Mouse (Mus musculus): ENCODE measurements around the gene Cacna1b.

Gene Cacna1b

DNA sequence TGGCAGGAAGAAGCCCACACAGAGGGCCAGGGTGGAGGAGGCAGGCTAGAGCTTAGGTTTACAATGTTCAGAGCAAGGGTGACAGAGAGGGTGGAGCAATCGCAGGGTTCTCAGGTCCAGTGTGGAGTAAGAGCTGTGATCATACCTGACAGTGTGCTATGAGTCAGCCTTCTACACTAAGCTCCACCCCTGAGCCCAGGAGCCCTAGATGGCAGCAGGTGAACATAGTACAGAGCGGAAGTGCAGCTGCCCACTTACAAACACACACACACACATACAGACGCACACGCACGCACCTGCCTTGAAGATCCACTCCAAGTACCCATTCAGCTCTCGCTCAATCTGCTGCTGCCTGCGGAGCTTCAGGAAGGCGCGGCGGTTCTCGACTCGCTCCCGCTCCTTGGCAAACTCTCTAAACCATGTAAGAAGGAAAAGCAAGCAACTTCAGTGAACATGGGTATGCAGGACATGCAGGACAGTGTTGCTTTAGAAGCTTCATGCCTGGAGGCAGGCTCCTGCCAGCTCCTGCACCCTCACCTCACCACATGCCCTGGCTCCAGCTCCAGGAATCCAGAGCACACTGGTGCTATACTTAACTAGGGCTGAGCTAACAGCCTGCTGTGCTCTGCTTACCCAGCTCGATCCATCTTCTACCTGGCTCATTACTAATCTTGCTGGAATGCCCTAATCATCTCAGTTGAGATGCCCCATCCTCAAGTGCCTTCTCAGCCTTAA is 43.1 kb downstream of the Cacna1b start:
- in situ Hi-C loops (cut with MboI, MseI) = no loop called here

DNA sequence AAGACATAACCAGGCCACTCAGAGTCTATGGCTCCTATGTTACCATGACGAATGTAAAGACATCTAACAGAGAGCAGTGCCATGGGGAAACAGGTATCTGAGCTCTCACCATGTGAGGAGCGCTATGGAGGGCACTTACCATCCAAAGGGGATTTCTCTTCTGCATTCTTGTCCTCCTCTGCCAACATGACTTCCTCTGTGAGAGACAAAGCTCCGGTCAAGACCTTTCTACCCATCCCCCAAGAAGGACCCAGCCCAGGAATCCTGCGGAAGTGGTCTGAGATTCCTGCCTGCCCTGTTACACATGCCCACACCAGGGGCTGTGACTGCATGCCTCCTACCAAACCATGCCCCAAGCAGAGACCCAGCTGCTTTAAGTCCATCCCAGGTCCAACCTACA is 44.0 kb downstream of the Cacna1b start:
- in situ Hi-C loops (cut with MboI, MseI) = no loop called here

DNA sequence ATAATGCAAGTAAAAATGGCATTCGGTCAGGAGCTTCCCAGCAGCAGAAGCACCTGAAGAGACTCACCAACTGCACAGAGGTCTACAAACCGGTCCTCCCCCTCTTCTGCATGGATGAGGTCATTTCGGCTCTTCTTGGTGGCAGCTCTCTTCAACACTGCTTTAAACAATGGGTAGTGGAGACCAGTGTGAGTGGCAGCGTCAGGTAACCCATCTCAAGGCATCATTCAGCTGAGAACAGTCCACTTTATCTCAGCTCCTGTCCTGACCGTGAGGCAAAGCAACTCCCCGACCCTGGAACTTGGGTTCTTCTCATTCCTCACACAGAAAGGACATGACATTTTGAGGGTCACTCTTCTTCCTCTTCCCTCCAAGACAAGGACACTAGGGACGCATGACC is 45.0 kb downstream of the Cacna1b start:
- in situ Hi-C loops (cut with MboI, MseI) = no loop called here

DNA sequence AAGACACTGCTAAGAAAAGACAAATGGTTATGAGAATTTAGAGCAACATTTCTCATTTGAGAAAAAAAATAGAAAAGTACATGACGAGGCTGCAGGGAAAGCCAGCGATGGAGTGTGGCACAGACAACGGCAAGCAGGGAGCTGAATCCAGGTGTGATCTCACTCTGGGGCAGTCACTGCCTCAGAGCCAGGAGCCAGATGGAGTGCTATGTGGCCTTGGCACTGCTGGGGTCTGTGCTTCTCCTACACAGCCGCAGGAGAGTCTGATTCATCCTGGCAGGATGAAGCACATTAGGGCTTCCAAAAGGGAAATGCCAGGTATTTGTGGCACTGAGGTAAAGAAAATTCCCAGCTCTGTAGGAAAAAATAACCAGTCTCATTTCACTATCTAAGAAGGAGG is 45.5 kb downstream of the Cacna1b start:
- in situ Hi-C loops (cut with MboI, MseI) = no loop called here

DNA sequence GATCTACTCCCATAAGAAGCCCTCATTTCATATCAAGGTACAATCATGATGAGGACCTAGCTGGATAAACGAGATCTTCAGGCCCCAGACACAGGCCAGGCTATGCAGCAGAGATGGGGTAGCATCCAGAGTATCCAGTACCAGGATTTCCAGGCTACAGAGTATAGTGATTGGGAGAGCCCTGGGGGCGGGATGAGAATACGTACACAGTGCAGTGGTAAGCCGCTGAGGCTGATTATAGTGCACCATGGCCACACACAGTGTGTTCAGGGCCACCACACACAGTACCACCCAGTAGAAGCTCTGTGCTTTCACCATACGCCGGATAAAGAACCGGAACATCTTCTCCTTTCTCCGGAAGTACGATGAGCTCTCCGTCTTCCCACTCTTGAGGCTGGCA is 57.0 kb downstream of the Cacna1b start:
- in situ Hi-C loops (cut with MboI, MseI) = no loop called here

DNA sequence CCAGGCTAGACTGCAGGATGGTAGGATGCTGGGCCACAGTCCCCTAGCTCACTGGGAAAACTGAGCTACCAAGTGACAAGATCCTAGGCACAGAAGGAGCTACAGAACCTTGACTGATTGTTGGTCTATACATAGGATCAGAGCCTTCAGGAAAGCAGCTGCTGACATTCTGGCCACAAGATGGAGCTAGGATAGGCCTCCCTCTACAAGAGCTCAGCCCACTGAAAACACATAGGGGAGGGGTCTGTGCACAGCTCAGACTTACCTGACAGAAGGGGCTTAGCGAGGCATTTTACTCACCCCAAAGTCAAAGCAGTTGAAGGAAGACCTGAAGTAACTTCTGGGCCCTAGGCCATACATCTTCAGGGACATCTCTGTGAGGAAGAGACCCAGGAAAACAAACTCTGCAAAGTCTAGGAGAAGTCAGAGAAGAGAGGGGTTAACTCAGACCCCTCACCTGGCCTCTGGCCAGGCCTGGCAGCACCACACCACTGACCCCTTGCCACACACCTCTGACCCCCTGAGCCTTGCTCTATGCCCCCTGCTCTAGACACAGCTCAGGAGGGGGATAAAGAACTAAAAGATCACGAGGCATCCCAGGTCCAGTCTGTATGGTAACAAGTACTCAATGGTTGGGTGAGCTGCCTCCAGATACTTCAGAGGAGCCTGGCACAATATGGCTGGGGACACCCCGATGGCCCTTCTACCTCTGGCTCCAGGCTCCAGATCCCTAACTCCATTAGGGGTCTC is 60.6 kb downstream of the Cacna1b start:
- in situ Hi-C loops (cut with MboI, MseI) = no loop called here

DNA sequence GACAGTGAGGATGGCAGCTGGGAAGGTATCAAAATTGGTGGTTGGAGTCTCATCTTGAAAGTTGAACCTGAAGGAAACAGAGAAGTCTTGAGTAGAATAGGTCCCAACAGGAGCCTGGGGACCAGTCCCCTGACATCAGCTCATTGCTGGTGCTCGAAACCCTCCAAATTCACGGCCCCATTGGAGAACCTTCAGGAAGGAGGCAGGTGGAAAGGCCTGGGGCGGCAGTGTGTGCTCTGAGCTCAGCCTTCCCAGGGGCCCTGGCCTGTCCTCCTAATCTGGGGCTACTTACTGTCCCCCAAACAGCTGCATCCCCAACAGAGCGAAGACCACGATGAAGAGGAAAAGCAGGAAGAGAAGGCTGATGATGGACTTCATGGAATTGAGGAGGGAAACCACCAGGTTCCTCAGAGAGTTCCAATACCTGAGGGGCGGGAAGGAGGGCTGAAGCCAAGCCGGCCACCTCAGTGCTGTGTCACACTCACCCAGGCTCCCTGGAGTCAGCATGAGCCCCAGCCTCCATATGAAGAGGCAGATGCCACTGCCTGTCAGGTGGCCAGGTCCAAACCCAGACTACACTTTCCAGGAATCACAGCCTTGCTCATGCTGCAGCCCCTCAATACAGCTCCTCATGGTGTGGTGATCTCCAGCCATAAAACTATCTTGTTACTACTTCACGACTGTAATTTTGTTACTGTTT is 65.5 kb downstream of the Cacna1b start:
- in situ Hi-C loops (cut with MboI, MseI) = no loop called here

DNA sequence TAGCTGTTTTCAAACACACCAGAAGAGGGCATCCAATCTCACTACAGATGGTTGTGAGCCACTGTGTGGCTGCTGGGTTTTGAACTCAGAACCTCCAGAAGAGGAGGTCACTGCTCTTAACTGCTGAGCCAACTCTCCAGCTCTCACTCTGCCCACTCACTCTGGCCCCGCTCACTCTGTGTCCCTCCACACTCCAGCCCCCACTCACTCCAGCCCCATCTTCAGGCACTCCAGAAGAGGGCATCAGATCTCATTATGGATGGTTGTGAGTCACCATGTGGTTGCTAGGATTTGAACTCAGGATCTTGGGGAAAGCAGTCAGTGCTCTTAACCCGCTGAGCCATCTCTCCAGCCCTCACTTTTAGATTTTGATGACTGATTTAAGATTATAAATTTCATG is 70.6 kb downstream of the Cacna1b start:
- in situ Hi-C loops (cut with MboI, MseI) = no loop called here

DNA sequence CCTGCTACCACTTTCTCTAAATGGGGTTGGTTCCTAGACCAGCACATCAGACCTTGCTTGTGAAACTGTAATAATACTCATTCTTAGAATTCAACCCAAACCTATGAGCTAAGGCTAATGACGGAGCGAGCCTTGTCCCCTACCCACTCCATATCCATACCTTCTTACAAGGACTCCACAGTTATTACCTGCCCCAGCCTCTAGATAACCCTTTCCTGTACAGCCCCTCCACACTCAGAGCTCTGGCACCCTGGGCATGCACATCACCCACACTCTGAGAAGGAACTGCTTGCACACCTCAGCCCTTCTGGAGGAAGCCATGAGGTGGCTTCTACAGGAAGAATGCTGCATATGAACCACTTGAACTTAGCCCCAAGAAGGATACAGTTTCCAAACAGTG is 72.6 kb downstream of the Cacna1b start:
- in situ Hi-C loops (cut with MboI, MseI) = no loop called here

DNA sequence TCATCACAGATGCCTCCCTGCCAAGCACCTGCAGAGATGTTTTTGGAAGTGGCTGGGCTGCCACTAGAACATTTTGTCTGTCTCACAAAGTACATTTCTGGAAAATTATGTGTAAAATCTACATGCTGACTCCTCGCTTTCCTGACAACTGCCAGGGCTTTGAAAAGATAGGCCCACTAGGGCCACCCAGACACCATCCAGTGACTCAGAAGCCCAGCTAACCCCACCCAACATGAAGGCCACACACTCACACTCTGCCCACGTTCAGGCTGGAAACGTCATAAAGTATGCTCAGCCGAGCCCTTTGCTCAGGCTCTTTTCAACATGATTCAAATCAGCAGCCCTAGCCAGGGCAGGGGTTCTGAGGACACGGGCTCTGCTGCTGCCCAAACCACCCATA is 77.6 kb downstream of the Cacna1b start:
- in situ Hi-C loops (cut with MboI, MseI) = no loop called here

DNA sequence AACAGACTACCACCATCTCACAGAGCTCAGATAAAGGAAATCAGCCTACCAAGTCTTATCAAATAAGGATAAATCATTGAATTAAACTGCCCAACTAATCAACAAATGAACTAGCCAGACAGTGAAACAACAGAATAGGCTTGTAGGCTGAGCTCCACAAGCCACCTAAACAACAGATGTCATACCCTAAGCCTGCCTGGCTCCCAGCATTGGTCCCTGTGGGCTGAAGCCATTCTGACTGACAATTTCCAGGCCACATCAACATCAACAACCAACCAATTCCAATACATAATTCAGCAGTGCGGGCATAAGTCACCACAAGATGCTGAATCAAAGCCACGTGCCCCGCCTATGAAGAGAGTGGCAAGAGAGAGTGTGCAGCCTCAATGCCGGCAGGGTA is 78.2 kb downstream of the Cacna1b start:
- in situ Hi-C loops (cut with MboI, MseI) = no loop called here

DNA sequence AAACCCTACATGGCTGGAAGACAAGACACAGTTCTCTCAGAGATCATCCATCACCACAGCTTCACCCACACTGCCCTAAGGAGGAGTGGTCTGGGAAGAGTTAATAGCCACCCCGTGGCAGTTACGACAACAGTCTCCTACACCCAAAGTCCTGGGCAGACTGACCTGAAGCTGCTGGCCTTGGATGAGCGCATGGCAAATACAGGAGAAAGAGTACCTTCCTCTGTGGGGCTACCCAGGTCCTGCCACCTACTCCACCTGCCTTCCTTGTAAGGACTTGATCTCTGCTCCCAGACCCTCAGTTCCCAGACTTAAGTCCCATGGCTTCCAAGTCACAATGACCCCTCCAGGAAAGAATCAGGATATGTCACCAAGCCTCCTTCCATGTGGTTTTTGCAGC is 79.7 kb downstream of the Cacna1b start:
- in situ Hi-C loops (cut with MboI, MseI) = no loop called here

DNA sequence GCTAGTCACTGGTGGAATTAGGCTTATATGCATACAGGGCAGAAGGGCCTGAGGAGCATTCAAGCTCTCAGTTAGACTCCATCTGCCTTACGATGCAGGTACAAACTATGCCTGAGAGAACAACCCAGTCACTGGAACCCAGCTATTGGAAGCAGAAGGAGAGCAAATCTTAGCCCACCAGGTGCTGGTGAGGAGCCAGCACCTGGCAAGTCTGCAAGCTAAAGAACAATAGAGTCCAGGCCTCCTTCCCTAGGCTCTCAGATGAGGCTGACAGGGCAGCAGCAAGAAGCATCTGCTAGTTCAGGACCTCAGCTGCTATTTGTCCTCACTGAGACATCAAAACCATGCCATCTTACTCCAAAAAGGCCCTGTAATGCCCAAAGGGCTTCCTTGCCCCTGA is 82.2 kb downstream of the Cacna1b start:
- in situ Hi-C loops (cut with MboI, MseI) = no loop called here

DNA sequence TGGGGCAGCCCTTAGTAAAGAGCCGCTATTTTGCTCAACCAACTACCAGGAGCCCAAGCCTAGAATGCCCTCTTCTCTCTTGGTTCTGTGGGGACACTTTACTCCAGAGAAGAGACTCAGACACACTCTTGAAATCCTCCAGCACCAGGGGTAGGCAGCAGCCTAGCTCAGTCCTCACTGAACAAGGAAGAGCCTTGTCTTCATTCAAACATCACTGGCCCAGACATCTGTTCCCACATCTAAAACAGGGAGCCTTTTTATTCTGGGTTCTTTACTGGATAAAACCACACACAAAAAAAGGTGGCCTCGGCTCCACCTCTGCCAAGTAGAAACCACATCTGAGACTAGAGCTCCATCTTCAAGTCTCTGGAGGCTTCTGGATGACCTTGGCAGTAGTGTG is 82.8 kb downstream of the Cacna1b start:
- in situ Hi-C loops (cut with MboI, MseI) = no loop called here

DNA sequence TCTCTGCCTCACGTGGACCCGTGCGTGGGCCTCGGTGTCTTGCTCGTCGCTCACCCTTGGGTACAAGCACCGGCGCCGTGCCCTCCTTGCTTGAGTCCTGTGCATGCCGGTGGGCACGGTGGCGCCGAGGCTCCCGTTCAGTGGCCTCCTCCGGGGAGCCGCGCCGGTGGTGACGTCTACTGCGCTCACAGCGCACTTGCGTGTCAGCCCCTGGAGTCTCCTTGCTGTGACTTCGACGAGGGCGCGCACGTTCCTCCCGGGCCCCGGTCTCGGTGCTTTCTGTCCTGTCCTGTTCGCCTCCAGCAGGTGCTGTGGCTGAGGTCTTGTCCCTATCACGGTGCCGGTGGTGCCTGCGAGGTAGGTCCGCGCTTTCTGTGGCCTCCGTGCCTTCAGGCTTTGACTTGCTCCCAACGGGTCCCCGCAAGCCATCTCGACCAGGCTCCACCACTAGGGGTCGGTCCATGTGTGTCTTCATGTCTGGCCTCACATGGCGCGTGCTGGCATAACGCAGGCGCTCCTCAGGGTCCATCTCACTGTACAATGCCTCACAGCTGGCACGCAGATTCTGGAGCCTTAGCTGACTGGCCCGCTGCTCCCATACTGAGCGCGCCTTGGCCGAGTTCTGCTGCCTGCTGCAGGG is 83.8 kb downstream of the Cacna1b start:
- in situ Hi-C loops (cut with MboI, MseI) = no loop called here

DNA sequence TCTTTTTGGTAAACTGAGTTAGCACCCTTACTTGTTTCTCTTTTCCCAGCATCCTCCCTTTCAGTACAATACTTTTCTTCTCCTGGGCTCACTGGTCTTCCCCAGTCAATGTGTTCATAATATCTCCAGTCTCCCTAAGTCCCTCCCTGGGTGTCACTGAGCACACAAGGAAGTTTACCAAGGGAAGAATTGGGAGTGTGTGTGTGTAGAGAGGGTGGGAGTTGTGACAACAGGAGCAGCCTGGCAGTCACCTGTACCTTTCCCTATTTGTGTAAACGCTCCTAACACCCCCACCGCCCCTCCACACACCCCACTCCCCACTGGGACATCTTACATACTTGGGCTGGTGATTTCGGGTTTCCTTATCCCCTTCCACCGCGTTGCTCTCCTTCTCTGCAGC is 84.4 kb downstream of the Cacna1b start:
- in situ Hi-C loops (cut with MboI, MseI) = no loop called here

DNA sequence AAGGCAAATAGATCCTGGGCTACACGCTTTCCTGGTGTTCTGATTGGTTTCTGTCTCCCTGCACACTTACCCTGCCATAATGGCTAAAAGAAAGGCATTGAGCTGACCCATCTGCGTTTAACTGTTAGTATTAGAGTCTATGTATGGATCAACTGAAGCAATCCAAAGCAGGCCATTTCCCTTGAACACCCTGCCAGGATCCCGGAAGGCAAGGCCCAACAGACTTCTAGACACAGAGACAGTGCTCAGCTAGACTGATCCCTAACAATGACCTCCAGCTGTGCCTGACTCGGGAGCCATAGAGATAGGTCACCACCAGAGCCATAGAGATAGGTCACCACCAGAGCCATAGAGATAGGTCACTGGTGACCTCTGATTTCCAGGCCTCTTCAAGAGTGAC is 84.8 kb downstream of the Cacna1b start:
- in situ Hi-C loops (cut with MboI, MseI) = no loop called here

DNA sequence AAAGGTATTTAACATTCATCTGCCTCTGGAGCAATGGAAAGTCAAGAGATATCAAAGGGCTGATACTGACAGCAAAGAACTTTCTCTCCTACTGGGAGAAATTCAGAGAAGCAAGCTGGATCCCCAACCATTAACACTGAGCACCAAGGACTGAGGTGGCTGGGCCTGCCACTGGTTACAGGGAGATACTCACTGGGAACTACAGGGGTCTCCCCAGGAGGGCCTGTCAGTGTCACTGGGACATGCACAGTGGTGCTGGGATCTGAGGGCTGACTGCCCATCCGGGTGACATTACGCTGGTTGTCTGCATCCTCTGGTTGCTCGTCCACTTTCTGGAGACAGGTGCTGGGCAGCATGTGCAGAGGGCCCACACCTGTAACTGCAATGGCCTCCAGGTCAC is 85.3 kb downstream of the Cacna1b start:
- in situ Hi-C loops (cut with MboI, MseI) = no loop called here

DNA sequence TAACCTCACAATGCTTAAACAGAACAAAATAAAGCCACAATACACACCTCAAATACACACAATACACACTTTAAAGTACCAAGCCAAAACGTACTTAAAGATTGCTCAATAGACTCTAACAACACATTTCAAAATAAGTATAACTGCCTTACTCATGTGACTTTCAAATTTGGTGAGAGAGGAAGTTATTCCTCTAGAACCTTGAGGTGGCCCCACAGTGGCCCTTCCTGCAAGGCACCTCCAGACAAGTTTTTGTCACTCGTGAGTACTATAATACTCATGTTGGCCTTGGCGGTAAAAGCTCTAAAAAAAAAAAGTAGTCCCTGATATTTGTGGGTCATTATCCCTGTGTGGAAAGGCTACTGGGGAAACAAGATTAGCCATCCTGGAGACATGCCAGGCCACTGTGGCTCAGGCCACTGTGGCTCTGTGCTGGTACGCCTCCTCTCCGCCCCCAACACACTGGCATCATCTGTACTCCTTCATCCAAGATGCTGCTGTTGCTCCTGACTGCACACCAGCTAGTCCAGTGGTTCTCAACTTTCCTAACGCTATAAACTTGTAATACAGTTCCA is 88.4 kb downstream of the Cacna1b start:
- in situ Hi-C loops (cut with MboI, MseI) = no loop called here

DNA sequence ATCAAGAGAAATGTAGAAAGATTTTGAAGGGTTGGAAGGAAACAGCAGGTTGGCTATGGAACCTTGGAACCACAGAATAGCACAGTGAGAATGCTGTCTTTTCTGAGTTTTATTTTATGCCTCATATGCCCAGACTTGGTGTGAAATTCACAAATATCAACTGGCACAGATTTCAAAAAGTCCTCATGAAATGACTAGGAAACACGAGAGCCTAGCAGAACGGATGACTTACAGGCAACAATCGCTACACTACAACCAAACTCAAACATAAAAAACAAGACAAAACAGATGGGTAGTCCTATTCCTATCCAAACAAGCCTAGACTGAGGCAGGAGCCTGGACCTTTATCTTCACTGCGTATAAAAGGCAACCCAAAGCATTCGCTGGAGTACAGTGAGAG is 94.4 kb downstream of the Cacna1b start:
- in situ Hi-C loops (cut with MboI, MseI) = no loop called here

DNA sequence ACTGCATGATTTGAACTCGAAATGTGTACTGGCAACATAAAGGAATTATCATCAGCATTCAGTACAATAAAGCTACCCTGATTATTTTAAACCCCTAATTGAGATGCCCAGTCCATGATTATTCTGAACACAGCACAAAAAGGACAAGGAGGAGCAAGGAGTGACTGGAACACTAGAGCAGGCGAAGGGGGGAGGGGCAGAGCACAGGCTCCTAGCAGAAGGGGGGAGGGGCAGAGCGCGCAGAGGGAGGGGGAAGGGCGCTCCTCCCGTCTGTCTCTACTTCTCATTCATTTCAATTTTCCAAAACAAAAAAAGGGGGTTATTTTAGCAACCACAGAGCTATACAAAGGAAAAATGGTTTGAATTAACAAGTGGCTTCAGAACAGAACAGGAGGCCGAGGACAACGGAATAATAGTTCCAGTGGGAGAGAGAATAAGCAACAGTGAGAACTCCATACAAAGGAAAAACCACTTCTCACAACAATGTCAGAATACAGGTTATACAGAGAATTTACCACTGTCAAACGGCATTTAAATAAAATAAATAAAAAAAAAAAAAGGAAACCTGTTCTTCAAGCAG is 98.2 kb downstream of the Cacna1b start:
- in situ Hi-C loops (cut with MboI, MseI) = no loop called here
